ENCODE assay signal across 17 mouse cellular contexts in genomic region chrX:157818921-157819260, GRCm38 (mm10). TPM values are rescaled to one million over a fixed set of nuclear protein-coding genes. Genes with fewer than 3 reads are reported as not detected.
DNase-seq lines count a peak whose midpoint lies in the region; ATAC-seq and TF ChIP-seq lines count a peak whose summit lies in the region.
"Had no signal": no experiment of that assay in that cellular context is flagged by ENCODE, and none has a peak within 500 bp of the region (broad histone marks: within the 10 kb centered on the region; RNA-seq: fewer than 3 reads in every experiment).

No protein-coding gene starts in this region.

- no peaks in the 10 kb centered on the region for H3K79me2 ChIP-seq in heart, adult 2 months (replicated peaks; ENCODE audit: control insufficient read depth, insufficient read depth, low read length)

- no peak overlapping the region for H3K4me3 ChIP-seq in hindbrain, embryonic 12.5 days
- no peak overlapping the region for H3K4me3 ChIP-seq in hindbrain, embryonic 10.5 days
- H3K4me3 ChIP-seq in E14TG2a.4 (replicated peaks; ENCODE audit: low read length) = peak overlapping the region; percentile 67
- H3K4me3 ChIP-seq in hindbrain, embryonic 15.5 days = no peak overlapping the region
- no peak overlapping the region for H3K4me3 ChIP-seq in heart, adult 2 months
- H3K4me3 ChIP-seq: myocyte had no signal

- no peaks in the 10 kb centered on the region for H3K9me3 ChIP-seq in hindbrain, embryonic 12.5 days (replicated peaks)
- no peaks in the 10 kb centered on the region for H3K9me3 ChIP-seq in hindbrain, embryonic 10.5 days
- H3K9me3 ChIP-seq in E14TG2a.4 (ENCODE audit: low read length) = no peaks in the 10 kb centered on the region
- H3K9me3 ChIP-seq in hindbrain, embryonic 15.5 days = no peaks in the 10 kb centered on the region
- H3K9me3 ChIP-seq: heart, embryonic 10.5 days had no signal

- WGBS in hindbrain, embryonic 12.5 days = 79% methylated on average over 13 of the region's 13 CpGs
- 86% methylated on average over 13 of the region's 13 CpGs for WGBS in hindbrain, embryonic 10.5 days
- WGBS in hindbrain, embryonic 15.5 days = 79% methylated on average over 13 of the region's 13 CpGs
- 84% methylated on average over 13 of the region's 13 CpGs for WGBS in heart, adult 2 months

- H3K27ac ChIP-seq in hindbrain, embryonic 12.5 days = no peak overlapping the region
- no peak overlapping the region for H3K27ac ChIP-seq in hindbrain, embryonic 10.5 days
- no peak overlapping the region for H3K27ac ChIP-seq in hindbrain, embryonic 15.5 days (replicated peaks)
- no peak overlapping the region for H3K27ac ChIP-seq in heart, adult 2 months
- H3K27ac ChIP-seq: heart, embryonic 10.5 days had no signal

- TF ChIP-seq CTCF in E14TG2a.4 (conservative IDR thresholded peaks at IDR 0.05; ENCODE audit: low read length) = no peak
- no peak for TF ChIP-seq CTCF in heart, adult 2 months (IDR thresholded peaks at IDR 0.05)

- no peak for TF ChIP-seq EP300 in heart, adult 2 months (IDR thresholded peaks at IDR 0.05; ENCODE audit: insufficient read depth, low read depth, low read length)

- ATAC-seq in cerebellum, adult (ENCODE audit: insufficient number of reproducible peaks, low FRiP score, low TSS enrichment) = peak; percentile 32; the same call in 1 of the 2 replicates
- peak; percentile 4; the same call in 1 of the 2 replicates for ATAC-seq in hindbrain, embryonic 12.5 days (ENCODE audit: low FRiP score)
- ATAC-seq in hindbrain, embryonic 15.5 days (ENCODE audit: low FRiP score, low read depth) = 0 out of 2 replicates have a peak, but pooled peaks have one; percentile 9

- intact Hi-C loops in heart, adult 2 months (cut with DNase I) = loop anchor here (10.0 kb wide), 1 partner anchor 64 kb away; no protein-coding TSS in a partner anchor

- H3K9ac ChIP-seq in hindbrain, embryonic 12.5 days = no peak overlapping the region
- no peak overlapping the region for H3K9ac ChIP-seq in hindbrain, embryonic 15.5 days
- no peak overlapping the region for H3K9ac ChIP-seq in heart, adult 2 months (ENCODE audit: low read depth, low read length)
- H3K9ac ChIP-seq: lung, embryonic 14.5 days had no signal

- no peak for TF ChIP-seq POLR2A in heart, adult 2 months (IDR thresholded peaks at IDR 0.05; ENCODE audit: insufficient read depth, low read depth, low read length)

- peaks cover 3% of the 10 kb centered on the region; the same call in 1 of the 2 replicates for H3K4me1 ChIP-seq in hindbrain, embryonic 12.5 days
- H3K4me1 ChIP-seq in hindbrain, embryonic 10.5 days (replicated peaks) = peaks cover 18% of the 10 kb centered on the region
- H3K4me1 ChIP-seq in E14TG2a.4 (replicated peaks; ENCODE audit: low read depth, low read length) = peaks cover 45% of the 10 kb centered on the region
- H3K4me1 ChIP-seq in hindbrain, embryonic 15.5 days (replicated peaks) = peaks cover 5% of the 10 kb centered on the region; the same call in 1 of the 2 replicates
- no peaks in the 10 kb centered on the region for H3K4me1 ChIP-seq in heart, adult 2 months (ENCODE audit: control insufficient read depth, insufficient read depth, low read length)

- no peak overlapping the region for H3K4me2 ChIP-seq in hindbrain, embryonic 12.5 days (replicated peaks)
- H3K4me2 ChIP-seq in hindbrain, embryonic 15.5 days = no peak overlapping the region

- H3K27me3 ChIP-seq in hindbrain, embryonic 12.5 days = peaks cover 22% of the 10 kb centered on the region; the same call in 1 of the 2 replicates
- H3K27me3 ChIP-seq in hindbrain, embryonic 10.5 days (ENCODE audit: insufficient read depth, poor library complexity, severe bottlenecking) = peaks cover 42% of the 10 kb centered on the region
- H3K27me3 ChIP-seq in E14TG2a.4 (ENCODE audit: insufficient read depth, low read length) = no peaks in the 10 kb centered on the region
- H3K27me3 ChIP-seq in hindbrain, embryonic 15.5 days = no peaks in the 10 kb centered on the region
- no peaks in the 10 kb centered on the region for H3K27me3 ChIP-seq in heart, adult 2 months (ENCODE audit: control insufficient read depth, insufficient read depth, low read length)
- H3K27me3 ChIP-seq: CH12.LX had no signal

- no peak for DNase-seq in cerebellum, adult 11 months
- DNase-seq in hindbrain, embryonic 10.5 days (ENCODE audit: low spot score) = no peak
- no peak for DNase-seq in heart, adult 2 months
- no peak for DNase-seq in spleen, postnatal 4 days (ENCODE audit: low spot score in 2 of 2)
- DNase-seq: adrenal gland, adult 2 months; kidney, adult 2 months had no signal

- H3K36me3 ChIP-seq in hindbrain, embryonic 12.5 days = no peaks in the 10 kb centered on the region
- H3K36me3 ChIP-seq in hindbrain, embryonic 10.5 days = no peaks in the 10 kb centered on the region
- H3K36me3 ChIP-seq in E14TG2a.4 (ENCODE audit: insufficient read depth, low read length) = no peaks in the 10 kb centered on the region
- H3K36me3 ChIP-seq in hindbrain, embryonic 15.5 days = no peaks in the 10 kb centered on the region
- no peaks in the 10 kb centered on the region for H3K36me3 ChIP-seq in heart, adult 2 months (ENCODE audit: control insufficient read depth, insufficient read depth, low read length)
- H3K36me3 ChIP-seq: heart, embryonic 10.5 days had no signal

RNA-seq across cellular contexts. Expression of gene Klhl34, which starts 0.7 kb away (rescaled TPM):
- 2.2 and 2.3 TPM in 2 replicates for polyA plus RNA-seq in hindbrain, embryonic 12.5 days (2016; fragmentation: Nextera tagmentation; extraction: Ambion mirVana)
- 0.95 and 1.8 TPM in 2 replicates for polyA plus RNA-seq in hindbrain, embryonic 10.5 days (2016; fragmentation: Nextera tagmentation; extraction: Ambion mirVana)
- polyA plus RNA-seq in hindbrain, embryonic 15.5 days (2015; fragmentation: Nextera tagmentation; extraction: Ambion mirVana) = 2.1 and 2.4 TPM in 2 replicates
- total RNA-seq in heart, adult 2 months (2021) = 10 to 100 TPM in 1 of 2 experiments, 1 to 10 TPM in 1; 4.9 to 10.7 TPM
- 3.6 and 3.9 TPM in 2 replicates for polyA plus RNA-seq in heart, adult 2 months (2012; rRNA removed)
- total RNA-seq: adrenal gland, adult 2 months; CH12.LX; hematopoietic stem cell, adult 5-6 weeks had no signal
- polyA plus RNA-seq: adrenal gland, adult 2 months; large intestine, adult 2 months; liver, adult 2 months had no signal
